Mouse (Mus musculus): ENCODE data around the gene Pnrc2.

Gene Pnrc2

GRCm38 (mm10) chr4:135868996-135869395 lies 4.7 kb downstream of the Pnrc2 start:
- DNase-seq, result no peak

DNA sequence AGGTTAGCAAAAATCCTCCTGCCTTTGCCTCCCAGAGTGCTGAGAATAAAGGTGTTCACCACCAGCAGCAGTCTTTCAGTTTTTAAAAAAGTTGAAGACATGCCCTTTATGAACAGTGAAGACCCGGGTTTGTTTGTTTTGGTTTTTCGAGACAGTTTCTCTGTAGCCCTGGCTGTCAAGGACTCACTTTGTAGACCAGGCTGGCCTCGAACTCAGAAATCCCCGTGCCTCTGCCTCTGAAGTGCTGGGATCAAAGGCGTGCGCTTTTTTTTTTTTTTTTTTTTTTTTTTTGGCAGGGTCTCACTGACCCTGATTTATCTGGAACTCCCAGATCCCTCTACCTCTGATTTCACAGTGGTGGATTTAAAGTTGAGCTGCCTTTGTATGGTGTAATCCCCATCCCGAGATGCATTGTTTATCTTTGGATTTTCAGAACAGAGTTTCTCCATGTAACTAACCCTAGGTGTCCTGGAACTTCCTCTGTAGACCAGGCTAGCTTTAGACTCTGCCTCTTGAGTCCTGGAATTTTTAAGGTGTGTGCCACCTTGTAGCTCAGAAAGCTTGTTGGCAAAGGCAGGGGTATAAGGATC lies 16.0 kb downstream of the Pnrc2 start:
- no peak for DNase-seq

- peak; percentile 82 for DNase-seq
These were observed 17.2 kb downstream of the Pnrc2 start for GRCm38 (mm10) chr4:135856223-135857091.

- DNase-seq, result peak; percentile 99
These were observed 18.0 kb downstream of the Pnrc2 start, which contains the start of gene Srsf10 for GRCm38 (mm10) chr4:135855536-135856222. Gene Srsf10, plus strand, starts transcription at chr4:135855747.

DNA sequence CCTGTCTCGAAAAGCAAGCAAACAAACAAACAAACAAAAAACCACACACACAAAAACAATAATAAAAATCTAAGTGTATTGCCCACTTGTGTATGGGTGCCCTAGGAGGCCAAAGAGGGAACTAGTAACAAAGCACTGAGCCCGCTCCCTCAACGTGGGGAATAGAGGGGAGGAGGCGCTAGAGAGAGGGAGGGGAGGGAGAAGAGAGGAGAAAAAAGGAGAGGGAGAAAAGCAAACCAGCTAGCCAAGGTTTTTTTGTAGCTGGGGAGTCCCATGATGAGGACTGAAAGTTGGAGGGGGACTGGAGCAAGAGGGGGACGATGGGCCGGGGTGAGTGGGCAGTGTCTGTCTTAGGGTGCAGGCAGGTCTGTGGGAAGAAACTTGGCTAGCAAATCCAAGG lies 18.6 kb downstream of the Pnrc2 start:
- DNase-seq, result peak; percentile 72

GRCm38 (mm10) chr4:135854630-135855029 lies 19.0 kb downstream of the Pnrc2 start:
- no peak for DNase-seq

DNA sequence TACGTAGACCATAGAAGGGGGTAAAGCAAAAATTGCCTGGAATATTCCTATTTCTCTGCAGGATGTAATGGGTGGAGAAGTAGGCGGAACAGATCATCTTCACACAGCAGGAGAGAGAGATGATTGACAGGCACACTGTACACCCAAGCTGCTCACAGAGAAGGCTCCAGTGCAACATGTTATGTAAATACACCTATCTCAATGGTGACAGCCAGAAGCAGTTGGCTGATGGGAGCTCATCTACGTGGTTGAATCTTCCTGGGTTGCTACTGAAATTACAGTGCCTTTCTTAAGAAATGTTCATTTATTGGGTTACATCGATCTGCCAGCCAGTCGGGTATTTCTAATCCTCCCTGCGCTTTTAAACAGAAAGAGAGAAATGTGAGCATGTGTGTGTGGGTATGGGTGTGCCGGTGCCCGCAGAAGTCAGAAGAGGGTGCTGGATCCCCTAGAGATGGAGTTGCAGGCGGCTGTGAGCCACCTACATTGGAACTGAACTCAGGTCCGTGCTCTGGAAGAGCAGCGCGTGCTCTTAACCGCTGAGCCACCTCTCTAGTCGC lies 19.6 kb downstream of the Pnrc2 start:
- no peak for DNase-seq

DNA sequence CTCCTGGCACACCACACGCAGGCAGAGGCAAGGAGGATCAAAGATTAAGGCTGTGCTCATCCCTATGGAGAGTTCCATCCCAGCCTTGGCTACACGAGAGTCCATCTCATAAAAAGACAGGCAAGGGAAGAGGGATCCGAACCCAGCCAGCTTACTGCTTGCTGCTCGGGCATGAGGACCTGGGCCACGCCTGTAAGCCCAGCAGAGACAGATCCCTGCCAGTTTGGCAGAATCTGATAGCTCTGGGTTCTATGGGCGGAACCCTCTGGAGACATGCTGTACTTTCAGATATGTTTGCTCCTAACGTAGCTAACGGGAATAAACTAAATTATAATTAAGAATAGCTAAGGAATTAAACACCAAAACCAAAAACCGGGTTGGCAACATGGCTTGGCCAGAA lies 21.7 kb downstream of the Pnrc2 start:
- DNase-seq, result no peak

DNA sequence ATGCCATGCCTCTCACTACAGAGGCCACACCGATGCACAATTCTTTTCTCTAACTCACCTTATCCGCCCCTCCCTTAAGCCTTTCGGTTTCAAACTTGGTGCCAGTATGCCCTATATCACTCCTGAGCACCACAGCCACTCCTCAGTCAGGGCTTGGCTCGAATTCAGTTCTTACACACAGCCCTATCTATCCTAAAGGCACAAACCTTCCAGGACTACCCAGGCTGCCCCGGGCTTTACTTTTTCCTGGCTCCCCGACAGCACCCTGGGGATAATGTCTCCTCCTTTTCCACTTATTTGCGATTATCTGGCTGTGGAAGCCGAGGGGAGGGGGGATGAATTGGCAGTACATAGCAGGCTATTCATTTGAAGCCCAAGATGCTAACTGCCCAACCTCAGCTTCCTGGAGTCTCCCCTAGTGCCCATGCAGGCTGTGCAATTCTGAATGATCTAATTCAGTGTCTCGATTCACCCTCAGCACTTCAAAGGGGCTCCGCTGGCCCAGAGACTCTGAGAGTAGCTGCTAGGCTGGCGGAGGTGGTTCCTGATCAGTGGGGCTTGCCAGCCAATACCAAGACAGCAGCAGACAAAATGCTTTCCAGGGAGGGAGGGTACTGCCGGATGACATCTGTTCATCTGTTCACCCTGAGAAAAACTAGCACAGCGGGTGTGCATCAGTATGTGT lies 23.1 kb downstream of the Pnrc2 start:
- DNase-seq, result peak; percentile 67

DNA sequence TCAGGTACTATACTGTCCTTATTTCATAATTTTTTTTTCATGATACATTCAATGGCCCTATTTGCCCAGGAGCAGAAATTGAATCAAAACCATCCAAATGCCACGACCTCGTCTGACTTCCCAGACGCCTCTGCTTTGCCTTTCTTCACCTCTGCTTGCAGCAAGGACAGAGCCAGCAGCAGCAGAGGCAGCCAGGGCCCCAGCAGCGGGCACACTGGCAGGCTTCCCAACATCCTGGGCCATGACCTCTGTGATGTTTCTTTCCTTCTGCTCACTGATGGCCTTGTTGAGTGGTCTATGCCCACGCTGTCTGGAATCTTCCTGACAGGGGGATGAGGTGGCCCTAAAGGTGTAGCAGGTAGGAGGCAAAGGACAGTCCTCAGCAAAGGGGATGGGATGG lies 26.1 kb downstream of the Pnrc2 start:
- DNase-seq, result no peak

DNA sequence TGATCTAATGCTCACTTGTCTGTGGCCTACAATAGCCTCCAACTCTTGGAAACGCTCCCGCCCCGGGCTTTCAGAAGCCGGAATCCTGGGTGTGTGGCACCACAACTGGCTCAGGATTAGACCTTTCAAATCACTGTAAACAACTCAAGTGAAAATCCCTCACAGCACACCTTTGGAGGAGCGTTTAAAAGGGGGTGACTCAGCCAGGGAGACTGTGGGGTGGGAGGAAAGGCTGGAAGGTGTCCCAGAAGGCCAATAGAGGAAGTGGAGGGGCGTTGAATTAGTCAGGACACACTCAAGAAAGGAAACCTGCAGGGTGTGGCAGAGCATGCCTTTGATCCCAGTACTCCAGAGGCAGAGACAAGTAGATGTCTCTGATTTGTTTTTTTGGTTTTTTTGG lies 29.2 kb downstream of the Pnrc2 start:
- DNase-seq, result no peak

DNA sequence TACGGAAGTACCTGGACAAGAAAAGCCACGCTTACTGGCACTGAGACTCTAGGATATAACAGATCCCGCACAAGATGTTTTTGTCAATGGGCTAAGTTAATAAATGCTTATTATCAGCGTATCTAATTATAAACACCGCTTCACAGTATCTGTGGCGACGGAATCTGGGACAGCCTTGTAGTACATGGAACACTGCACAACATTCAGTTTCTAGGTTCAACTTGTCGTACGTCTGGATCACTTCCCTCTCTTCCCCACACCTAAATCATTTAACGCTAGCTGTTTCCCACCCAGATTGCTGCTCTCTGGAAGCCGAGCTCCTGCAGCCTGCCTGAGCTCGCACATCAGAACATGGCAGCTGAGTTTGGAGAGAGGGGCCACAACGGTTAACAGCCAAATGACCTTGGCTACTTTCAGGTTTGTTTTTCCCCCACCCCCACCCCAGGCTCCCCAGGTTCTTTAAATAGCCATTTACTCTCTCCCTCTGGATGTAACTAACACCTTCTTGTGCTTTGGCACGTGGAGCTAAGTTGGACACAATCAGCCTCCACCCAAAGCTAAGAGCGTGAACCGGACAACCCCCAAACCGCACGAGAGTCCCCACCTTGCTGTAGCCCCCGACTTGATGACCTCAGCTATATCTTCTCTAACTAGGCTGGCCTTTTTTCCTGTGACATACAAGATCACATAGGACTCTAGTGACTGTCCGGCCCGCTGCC lies 34.2 kb downstream of the Pnrc2 start:
- DNase-seq, result no peak

DNA sequence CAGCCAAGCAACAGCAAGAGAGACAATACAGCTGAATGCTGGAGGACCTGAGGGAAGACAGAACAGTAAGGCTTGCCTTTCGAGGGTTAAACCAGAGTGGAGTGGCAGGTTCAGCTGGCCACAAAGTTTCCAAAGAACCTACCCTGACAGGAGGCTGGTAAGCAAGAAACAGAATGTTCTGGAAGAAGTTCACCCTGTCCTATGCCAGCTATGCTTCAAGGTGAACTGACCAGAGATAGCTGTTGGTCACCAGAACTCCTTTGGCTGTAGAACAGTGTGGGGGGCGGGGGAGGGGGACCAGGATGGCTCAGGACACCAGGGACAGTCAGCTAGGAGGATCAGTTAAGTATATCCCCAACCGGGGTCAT lies 34.7 kb downstream of the Pnrc2 start:
- DNase-seq, result no peak

GRCm38 (mm10) chr4:135834124-135834717 lies 39.4 kb downstream of the Pnrc2 start:
- peak; percentile 44 for DNase-seq

DNA sequence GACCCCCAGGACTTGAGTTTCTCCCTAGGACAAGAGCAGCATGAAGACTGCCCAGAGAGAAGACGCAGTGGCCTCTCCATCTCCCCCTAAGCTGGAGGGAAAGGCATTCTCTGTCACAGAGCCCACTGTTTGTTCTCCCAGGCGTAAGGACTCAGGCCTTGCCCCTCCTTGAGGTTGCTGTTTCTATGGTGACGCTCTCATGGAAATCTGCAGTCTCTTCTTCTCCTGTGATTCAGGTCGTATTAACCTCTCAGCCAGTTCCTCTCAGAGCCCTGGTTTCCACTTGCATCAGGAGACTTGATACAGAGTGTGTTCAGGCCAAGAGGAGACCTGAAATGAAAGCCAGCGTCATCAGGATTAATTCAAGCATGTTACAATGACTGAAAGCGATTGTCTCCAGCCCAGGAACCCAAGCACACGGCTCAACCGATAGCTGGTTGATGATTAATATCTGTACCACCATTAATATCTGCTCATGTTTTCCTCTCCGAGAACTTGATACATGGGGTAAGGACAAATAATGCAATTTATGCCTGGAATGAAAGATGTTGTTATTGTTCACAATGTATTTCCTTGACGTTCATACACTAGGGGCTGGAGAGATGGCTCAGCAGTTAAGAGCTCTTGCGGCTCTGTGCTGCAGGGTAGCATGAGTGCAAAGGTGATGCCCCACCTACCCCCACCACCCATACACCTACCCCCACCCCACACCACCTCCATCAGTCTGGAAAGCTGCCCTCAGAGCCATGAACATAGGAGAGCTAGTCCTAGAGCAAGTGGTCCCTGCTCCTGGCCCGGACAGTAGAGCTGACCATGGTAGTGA lies 40.1 kb downstream of the Pnrc2 start:
- DNase-seq, result peak; percentile 83

DNA sequence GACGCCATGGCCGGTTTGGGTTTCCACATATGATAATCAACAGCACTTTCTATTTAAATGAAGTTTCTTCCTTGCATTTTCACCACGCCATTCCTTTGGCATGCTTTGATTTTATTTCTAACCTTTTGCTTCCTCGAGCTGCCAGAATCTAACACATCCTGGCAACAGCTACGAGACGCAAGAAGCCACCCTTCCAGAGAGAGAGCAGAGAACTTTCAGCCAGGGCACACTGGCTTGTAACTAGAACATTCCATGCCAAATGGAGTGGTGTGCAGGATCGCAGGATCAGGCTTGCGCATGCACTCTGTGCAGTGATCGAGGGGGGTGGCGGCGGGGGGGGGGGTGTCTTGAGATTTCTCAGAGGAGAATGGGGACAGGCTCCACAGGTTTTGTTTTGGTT lies 41.6 kb downstream of the Pnrc2 start:
- DNase-seq, result no peak

DNA sequence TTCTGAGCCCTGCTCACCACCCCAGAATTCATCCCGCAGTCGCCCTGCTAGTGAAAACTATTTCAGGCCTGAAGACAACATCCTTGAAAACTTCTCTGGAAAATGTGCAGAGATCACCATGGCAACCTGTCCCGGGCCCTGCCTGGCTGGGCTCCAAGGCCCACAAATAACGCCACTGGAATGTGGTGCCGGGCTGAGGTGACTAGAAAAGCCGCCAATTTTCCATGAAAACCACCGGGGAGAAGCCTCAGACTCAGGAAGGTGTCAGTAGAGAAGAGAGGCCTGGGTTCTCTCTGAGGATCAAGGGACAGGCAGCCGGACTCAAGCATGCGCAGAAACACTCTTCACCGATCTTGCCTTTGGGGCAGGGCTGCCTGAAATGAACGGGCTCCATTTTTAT lies 45.2 kb downstream of the Pnrc2 start:
- peak; percentile 33 for DNase-seq

- DNase-seq, result no peak
These were observed 49.4 kb downstream of the Pnrc2 start for GRCm38 (mm10) chr4:135824254-135824653.

GRCm38 (mm10) chr4:135823298-135823697 lies 50.4 kb downstream of the Pnrc2 start:
- peak; percentile 52 for DNase-seq

- no peak for DNase-seq
These were observed 51.9 kb downstream of the Pnrc2 start for GRCm38 (mm10) chr4:135821772-135822171.
